Mouse (Mus musculus) C2C12 (cell line): ENCODE measurements at regions not wholly inside any gene's neighbourhood (a gene's known extent, or its start where the extent isn't known, plus 50 kb on each side); places are given as distances from the start of the nearest gene placed in this dataset.
"Not testable (repeated sequence)": the region's sequence is repeated elsewhere in the genome, so short reads cannot be mapped to it uniquely, and the experiment has no call there.

ENCODE experiments used
- CTCF ChIP-seq: IDR thresholded peaks from one replicate; pipeline ENCODE4 v1.5.1; 2011; ENCODE audit not compliant: control insufficient read depth, insufficient read depth, insufficient read length
- USF1 ChIP-seq: IDR thresholded peaks from one replicate; pipeline ENCODE4 v1.6.1; 2011; ENCODE audit warnings: low read depth, mild to moderate bottlenecking, control low read depth, moderate library complexity

GRCm38 (mm10) chr13:74569967-74570366 is 69.4 kb upstream of the Erap1 start:
- TF ChIP-seq CTCF, USF1: not testable (repeated sequence)
